ENCODE assay signal across 27 mouse cellular contexts in genomic region chr15:86156492-86156891, GRCm38 (mm10). TPM values are rescaled to one million over a fixed set of nuclear protein-coding genes. Genes with fewer than 3 reads are reported as not detected.
DNase-seq lines count a peak whose midpoint lies in the region; ATAC-seq and TF ChIP-seq lines count a peak whose summit lies in the region.
"Had no signal": no experiment of that assay in that cellular context is flagged by ENCODE, and none has a peak within 500 bp of the region (broad histone marks: within the 10 kb centered on the region; RNA-seq: fewer than 3 reads in every experiment).

No protein-coding gene starts in this region.

- DNase-seq in testis, postnatal 14 days (ENCODE audit: low spot score), result no peak
- peak; percentile 35 for DNase-seq in adipocyte (ENCODE audit: low spot score)
- DNase-seq in gonadal fat pad, adult 2 months (ENCODE audit: low read depth), result peak; percentile 58
- no peak for DNase-seq in adrenal gland, postnatal 10 days
- DNase-seq: adrenal gland, adult 2 months; adrenal gland, postnatal 14 days; adrenal gland, postnatal 36 days; cerebellum, adult 11-12 months; cerebellum, adult 2 months; cerebellum, adult 9-10 months; cerebellum, postnatal 10 days; cerebellum, postnatal 25 days; embryo, embryonic 11 days had no signal

- peak; percentile 70 for ATAC-seq in megakaryocyte progenitor cell, adult 5-6 weeks (replicated peaks; ENCODE audit: poor library complexity)
- no peak for ATAC-seq in megakaryocyte, adult 5-6 weeks (ENCODE audit: poor library complexity, severe bottlenecking)
- ATAC-seq in frontal cortex, adult (ENCODE audit: low TSS enrichment), result no peak
- ATAC-seq: activated CD4-positive, CD25-positive, alpha-beta regulatory T cell, adult 4 months; forebrain, embryonic 14.5 days; forebrain, embryonic 16.5 days; Patski had no signal

- TF ChIP-seq POLR2A in testis, adult 2 months (IDR thresholded peaks at IDR 0.05; ENCODE audit: control insufficient read depth, low read depth, low read length), result no peak

- no peak for TF ChIP-seq CTCF in testis, adult 2 months (IDR thresholded peaks at IDR 0.05; ENCODE audit: control insufficient read depth, insufficient read depth, insufficient replicate concordance, low read depth, low read length)

- 0 out of 2 replicates have a peak overlapping the region, but pooled peaks have one; percentile 9 for H3K27ac ChIP-seq in testis, adult 2 months (ENCODE audit: control insufficient read depth, insufficient read depth, low read depth, low read length)
- H3K27ac ChIP-seq: embryonic facial prominence, embryonic 13.5 days; embryonic facial prominence, embryonic 15.5 days; forebrain, embryonic 10.5 days; forebrain, embryonic 12.5 days had no signal

- H3K36me3 ChIP-seq in testis, adult 2 months (ENCODE audit: control insufficient read depth, insufficient read depth, low read length), result no peaks in the 10 kb centered on the region
- H3K36me3 ChIP-seq: G1E had no signal

- H3K27me3 ChIP-seq in testis, adult 2 months (ENCODE audit: control insufficient read depth, insufficient read depth, low read length), result no peaks in the 10 kb centered on the region
- H3K27me3 ChIP-seq: embryonic facial prominence, embryonic 13.5 days; embryonic facial prominence, embryonic 15.5 days; forebrain, embryonic 12.5 days; Patski had no signal

- H3K4me3 ChIP-seq in testis, adult 2 months (ENCODE audit: control insufficient read depth, low read depth, low read length), result no peak overlapping the region
- H3K4me3 ChIP-seq: embryonic facial prominence, embryonic 13.5 days; embryonic facial prominence, embryonic 15.5 days; erythroblast, embryonic 14.5 days; forebrain, embryonic 10.5 days; forebrain, embryonic 12.5 days had no signal

- H3K4me1 ChIP-seq in testis, adult 2 months (ENCODE audit: control insufficient read depth, insufficient read depth, low read length), result no peaks in the 10 kb centered on the region; the same call in 1 of the 2 replicates
- H3K4me1 ChIP-seq: embryonic facial prominence, embryonic 13.5 days; embryonic facial prominence, embryonic 15.5 days; forebrain, embryonic 10.5 days; forebrain, embryonic 12.5 days had no signal

RNA-seq across cellular contexts. Expression of gene Cerk, which starts 29.4 kb away (rescaled TPM):
- 61.5 and 61.7 TPM in 2 replicates for polyA plus RNA-seq in testis, adult 2 months (2012; rRNA removed)
- polyA plus RNA-seq in gonadal fat pad, adult 2 months (2012; rRNA removed), result 16.1 and 16.4 TPM in 2 replicates
- 25.0 and 26.5 TPM in 2 replicates for total RNA-seq in megakaryocyte progenitor cell, adult 5-6 weeks (2015)
- total RNA-seq in megakaryocyte progenitor cell, adult 5-6 weeks (2017), result 37.6 and 45.7 TPM in 2 replicates
- 10 to 100 TPM; 21.1 to 26.4 TPM for total RNA-seq in adrenal gland, postnatal 10 days (2021)
- total RNA-seq in megakaryocyte, adult 5-6 weeks (2015), result 22.7 and 24.4 TPM in 2 replicates
- 35.4 and 41.2 TPM in 2 replicates for total RNA-seq in megakaryocyte, adult 5-6 weeks (2017)

RNA-seq across cellular contexts. Expression of gene Tbc1d22a, which starts 57.8 kb away (rescaled TPM):
- polyA plus RNA-seq in testis, adult 2 months (2012; rRNA removed), result 19.5 and 23.0 TPM in 2 replicates
- polyA plus RNA-seq in gonadal fat pad, adult 2 months (2012; rRNA removed), result 43.8 and 48.1 TPM in 2 replicates
- total RNA-seq in megakaryocyte progenitor cell, adult 5-6 weeks (2015), result 12.2 and 12.6 TPM in 2 replicates
- total RNA-seq in megakaryocyte progenitor cell, adult 5-6 weeks (2017), result 17.3 and 19.8 TPM in 2 replicates
- total RNA-seq in adrenal gland, postnatal 10 days (2021), result 10 to 100 TPM; 26.2 to 31.6 TPM
- total RNA-seq in megakaryocyte, adult 5-6 weeks (2015), result 12.9 and 13.3 TPM in 2 replicates
- 19.0 and 24.1 TPM in 2 replicates for total RNA-seq in megakaryocyte, adult 5-6 weeks (2017)

Comparison
In these comparisons a context has a peak if more than half of its experiments do, and no peak if none do; other contexts are left out.
1. DNase-seq: peak in adipocyte (single experiment) and gonadal fat pad, adult 2 months (single experiment); none in testis, postnatal 14 days (single experiment) and adrenal gland, postnatal 10 days (single experiment).